Comparison of ENCODE assay signal across 22 mouse cellular contexts in genomic region chr2:43506182-43506581, GRCm38 (mm10). TPM values are rescaled to one million over a fixed set of nuclear protein-coding genes. Genes with fewer than 3 reads are reported as not detected.
DNase-seq lines count a peak whose midpoint lies in the region; ATAC-seq and TF ChIP-seq lines count a peak whose summit lies in the region.
"Had no signal": no experiment of that assay in that cellular context is flagged by ENCODE, and none has a peak within 500 bp of the region (broad histone marks: within the 10 kb centered on the region; RNA-seq: fewer than 3 reads in every experiment).

No protein-coding gene starts in this region.

- 97% methylated on average over 3 of the region's 3 CpGs for WGBS in forebrain, postnatal 0 days

- TF ChIP-seq CTCF in forebrain, postnatal 0 days (IDR thresholded peaks at IDR 0.05; ENCODE audit: low read depth): no peak

- H3K4me1 ChIP-seq in forebrain, postnatal 0 days (ENCODE audit: insufficient read depth): no peaks in the 10 kb centered on the region
- H3K4me1 ChIP-seq: embryonic facial prominence, embryonic 12.5 days; hindbrain, embryonic 12.5 days; limb, embryonic 15.5 days; midbrain, embryonic 12.5 days had no signal

- DNase-seq in layer of hippocampus, adult 8-10 months (ENCODE audit: low spot score in 2 of 2): peak; percentile 5 to 14
- no peak for DNase-seq in layer of hippocampus, postnatal 25 days (ENCODE audit: extremely low spot score in 1 of 2, low spot score in 1 of 2)
- peak; percentile 13 to 20 for DNase-seq in frontal cortex, postnatal 14 days (ENCODE audit: low spot score in 2 of 2)
- DNase-seq in left cerebral cortex, adult 9 months (ENCODE audit: low spot score in 2 of 2): peak; percentile 28 to 67
- peak; percentile 22 to 55 for DNase-seq in right cerebral cortex, postnatal 36 days (ENCODE audit: low spot score in 2 of 2)
- no peak for DNase-seq in cerebellum, adult 11 months
- no peak for DNase-seq in forebrain, postnatal 0 days
- DNase-seq: adrenal gland, postnatal 36 days; cerebellum, adult 11-12 months; cerebellum, postnatal 25 days; gastrocnemius, postnatal 36 days; kidney, adult 18-20 months; kidney, postnatal 4 days; lung, embryonic 14.5 days had no signal

- no peak overlapping the region for H3K4me2 ChIP-seq in forebrain, postnatal 0 days (ENCODE audit: low read depth)
- H3K4me2 ChIP-seq: embryonic facial prominence, embryonic 12.5 days; hindbrain, embryonic 12.5 days; limb, embryonic 15.5 days; lung, embryonic 14.5 days; midbrain, embryonic 12.5 days had no signal

- H3K4me3 ChIP-seq in forebrain, postnatal 0 days (ENCODE audit: low read depth, low read length): no peak overlapping the region
- H3K4me3 ChIP-seq: embryonic facial prominence, embryonic 12.5 days; hindbrain, embryonic 12.5 days; limb, embryonic 15.5 days; midbrain, embryonic 12.5 days had no signal

- no peaks in the 10 kb centered on the region for H3K9me3 ChIP-seq in forebrain, postnatal 0 days (ENCODE audit: low read length)
- H3K9me3 ChIP-seq: embryonic facial prominence, embryonic 12.5 days; hindbrain, embryonic 12.5 days; limb, embryonic 15.5 days; midbrain, embryonic 12.5 days had no signal

- ATAC-seq in forebrain, postnatal 0 days: no peak

- no peak overlapping the region for H3K27ac ChIP-seq in forebrain, postnatal 0 days (ENCODE audit: low read depth, low read length)
- H3K27ac ChIP-seq: embryonic facial prominence, embryonic 12.5 days; hindbrain, embryonic 12.5 days; limb, embryonic 15.5 days; liver, embryonic 14.5 days; midbrain, embryonic 12.5 days; stomach, postnatal 0 days had no signal

- no peaks in the 10 kb centered on the region for H3K27me3 ChIP-seq in forebrain, postnatal 0 days (ENCODE audit: insufficient read depth, low read length)
- H3K27me3 ChIP-seq: embryonic facial prominence, embryonic 12.5 days; hindbrain, embryonic 12.5 days; limb, embryonic 15.5 days; midbrain, embryonic 12.5 days had no signal

- H3K36me3 ChIP-seq in forebrain, postnatal 0 days (ENCODE audit: insufficient read depth): no peaks in the 10 kb centered on the region
- H3K36me3 ChIP-seq: embryonic facial prominence, embryonic 12.5 days; hindbrain, embryonic 12.5 days; limb, embryonic 15.5 days; midbrain, embryonic 12.5 days had no signal

- H3K9ac ChIP-seq in forebrain, postnatal 0 days: no peak overlapping the region
- H3K9ac ChIP-seq: embryonic facial prominence, embryonic 12.5 days; hindbrain, embryonic 12.5 days; limb, embryonic 15.5 days; liver, embryonic 14.5 days; lung, embryonic 14.5 days; midbrain, embryonic 12.5 days had no signal

RNA-seq across cellular contexts. Expression of gene Kynu, which starts 48.9 kb away (rescaled TPM):
- total RNA-seq in layer of hippocampus, adult 8-10 months (2022): 1 to 10 TPM in 2 of 4 experiments, not detected in 2; 1.5 to 1.7 TPM
- not detected for total RNA-seq in layer of hippocampus, postnatal 25 days (2021)
- total RNA-seq in forebrain, postnatal 0 days (2014; rRNA removed): not detected in 2 replicates
- not detected in 2 replicates for polyA plus RNA-seq in forebrain, postnatal 0 days (2015; fragmentation: Nextera tagmentation; extraction: Ambion mirVana)
- total RNA-seq: gastrocnemius, postnatal 36 days; heart, postnatal 25 days had no signal
- polyA plus RNA-seq: heart, embryonic 14.5 days had no signal

Comparison
In these comparisons a context has a peak if more than half of its experiments do, and no peak if none do; other contexts are left out.
1. DNase-seq: peak in layer of hippocampus, adult 8-10 months (2 of 2), frontal cortex, postnatal 14 days (2 of 2), left cerebral cortex, adult 9 months (2 of 2) and right cerebral cortex, postnatal 36 days (2 of 2); none in layer of hippocampus, postnatal 25 days (0 of 2), cerebellum, adult 11 months (single experiment) and forebrain, postnatal 0 days (single experiment).